In the genomic region with DNA sequence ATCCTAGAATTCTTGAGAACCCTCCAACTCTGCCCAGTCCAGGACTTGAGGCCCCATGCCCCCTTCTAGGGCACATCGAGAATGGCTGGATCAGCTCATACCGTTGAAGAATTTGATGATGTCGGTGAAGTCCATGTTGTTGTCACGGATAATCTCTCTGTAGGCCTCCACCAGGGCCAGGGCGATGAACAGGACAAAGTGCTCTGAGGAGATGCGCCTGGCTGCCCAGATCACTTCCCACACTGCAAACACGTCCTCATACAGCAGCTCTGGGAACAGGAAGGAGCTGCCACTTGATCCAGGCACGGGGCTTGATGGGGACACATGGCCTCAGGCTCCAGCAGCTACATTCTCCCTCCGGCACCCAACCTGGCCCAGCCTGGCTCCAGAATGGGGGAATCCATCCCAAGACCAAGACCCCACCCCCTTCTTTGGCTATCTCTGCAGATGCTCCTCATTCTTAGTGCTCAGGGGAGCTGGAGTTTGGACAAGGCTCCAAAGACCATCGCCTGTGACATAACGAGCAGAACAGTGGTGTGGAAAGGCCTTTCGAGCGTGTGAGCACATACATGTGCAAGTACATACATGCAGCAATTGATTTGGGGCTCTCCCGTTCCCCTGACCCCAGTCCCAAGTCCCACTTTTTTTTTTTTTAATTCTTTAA, we compare ENCODE assay signal across 21 mouse cellular contexts. TPM values are rescaled to one million over a fixed set of nuclear protein-coding genes. Genes with fewer than 3 reads are reported as not detected.
DNase-seq lines count a peak whose midpoint lies in the region; ATAC-seq lines count a peak whose summit lies in the region.
"Had no signal": no experiment of that assay in that cellular context is flagged by ENCODE, and none has a peak within 500 bp of the region (broad histone marks: within the 10 kb centered on the region; RNA-seq: fewer than 3 reads in every experiment).

No protein-coding gene starts in this region.

- no peaks in the 10 kb centered on the region for H3K9me3 ChIP-seq in embryonic facial prominence, embryonic 10.5 days
- H3K9me3 ChIP-seq: forebrain, embryonic 13.5 days; midbrain, embryonic 10.5 days had no signal

- H3K36me3 ChIP-seq in embryonic facial prominence, embryonic 10.5 days (replicated peaks) = peaks cover 17% of the 10 kb centered on the region

- no peak for DNase-seq in frontal cortex, postnatal 10 days (ENCODE audit: low spot score in 2 of 2)
- DNase-seq in embryonic facial prominence, embryonic 10.5 days (ENCODE audit: low spot score) = no peak
- DNase-seq in kidney, adult 9 months = peak; percentile 89
- peak; percentile 67 for DNase-seq in kidney, postnatal 14 days
- DNase-seq in liver = no peak
- DNase-seq in thymus, postnatal 4 days = no peak
- DNase-seq in embryo, embryonic 9.5 days (ENCODE audit: extremely low spot score) = no peak
- DNase-seq: adrenal gland, postnatal 36 days; cerebellum, adult 11 months; cerebellum, adult 9-11 months; gastrocnemius, postnatal 10 days; left cerebral cortex, postnatal 4 days; liver, postnatal 0 days; lung, postnatal 10 days; right cerebral cortex, postnatal 14 days had no signal

- peak; percentile 16; the same call in 1 of the 2 replicates for ATAC-seq in frontal cortex, adult (ENCODE audit: low TSS enrichment)
- ATAC-seq: forebrain, embryonic 13.5 days; hindbrain, embryonic 16.5 days; intestine, embryonic 16.5 days; liver, postnatal 0 days had no signal

- 73% methylated on average over 14 of the region's 14 CpGs for WGBS in embryonic facial prominence, embryonic 10.5 days

- H3K27me3 ChIP-seq in embryonic facial prominence, embryonic 10.5 days (replicated peaks; ENCODE audit: low read depth, poor library complexity, severe bottlenecking) = no peaks in the 10 kb centered on the region
- H3K27me3 ChIP-seq: forebrain, embryonic 13.5 days had no signal

- H3K4me1 ChIP-seq in embryonic facial prominence, embryonic 10.5 days = peaks cover 25% of the 10 kb centered on the region

- H3K27ac ChIP-seq in embryonic facial prominence, embryonic 10.5 days (replicated peaks) = 0 out of 2 replicates have a peak overlapping the region, but pooled peaks have one; percentile 31
- H3K27ac ChIP-seq: forebrain, embryonic 13.5 days; midbrain, embryonic 10.5 days; stomach, postnatal 0 days had no signal

- H3K4me3 ChIP-seq in embryonic facial prominence, embryonic 10.5 days = no peak overlapping the region
- H3K4me3 ChIP-seq: forebrain, embryonic 13.5 days; midbrain, embryonic 10.5 days had no signal

RNA-seq across cellular contexts. Expression of a gene that starts 20.4 kb away (rescaled TPM):
- 5.2 and 5.3 TPM in 2 replicates for polyA plus RNA-seq in embryonic facial prominence, embryonic 10.5 days (2016; fragmentation: Nextera tagmentation; extraction: Ambion mirVana)

RNA-seq across cellular contexts. Expression of a gene that starts 45.7 kb away (rescaled TPM):
- 4.4 and 4.7 TPM in 2 replicates for polyA plus RNA-seq in embryonic facial prominence, embryonic 10.5 days (2016; fragmentation: Nextera tagmentation; extraction: Ambion mirVana)

RNA-seq across cellular contexts. Expression of a gene that starts 46.7 kb away (rescaled TPM):
- polyA plus RNA-seq in embryonic facial prominence, embryonic 10.5 days (2016; fragmentation: Nextera tagmentation; extraction: Ambion mirVana) = 52.9 and 59.4 TPM in 2 replicates

Comparison
In these comparisons a context has a peak if more than half of its experiments do, and no peak if none do; other contexts are left out.
1. DNase-seq: peak in kidney, adult 9 months (single experiment) and kidney, postnatal 14 days (single experiment); none in frontal cortex, postnatal 10 days (0 of 2), embryonic facial prominence, embryonic 10.5 days (single experiment), liver (single experiment), thymus, postnatal 4 days (single experiment) and embryo, embryonic 9.5 days (single experiment).